Mouse (Mus musculus) limb, embryonic 12.5 days (tissue): ENCODE measurements around the gene Stam2. TPM values are rescaled to one million over a fixed set of nuclear protein-coding genes. Genes with fewer than 3 reads are reported as not detected.

Experiments used
- ATAC-seq: fragments of 200-750 bp; cut with Nextera tagmentation; 2 replicates; pipeline ENCODE4 v1.8.0; 2017; ENCODE audit warnings: low read depth, moderate TSS enrichment; ENCODE audit not compliant: insufficient number of reproducible peaks, insufficient read depth, low FRiP score, low TSS enrichment
- H3K27ac ChIP-seq: fragments of 300-500 bp; sonication (generic); 2 replicates; pipeline ENCODE4 v1.5.1; 2016; ENCODE audit warnings: mild to moderate bottlenecking, moderate library complexity
- H3K27me3 ChIP-seq: fragments of 300-500 bp; sonication (generic); 2 replicates; pipeline ENCODE4 v1.6.1; 2016; ENCODE audit warnings: mild to moderate bottlenecking, moderate library complexity
- H3K36me3 ChIP-seq: fragments of 300-500 bp; sonication (generic); 2 replicates; pipeline ENCODE4 v1.6.1; 2016; ENCODE audit warnings: mild to moderate bottlenecking, moderate library complexity
- H3K4me1 ChIP-seq: fragments of 300-500 bp; sonication (generic); replicated peaks from 2 replicates; pipeline ENCODE4 v1.6.1; 2016
- H3K4me2 ChIP-seq: fragments of 300-500 bp; sonication (generic); 2 replicates; pipeline ENCODE4 v1.6.1; 2016; ENCODE audit warnings: mild to moderate bottlenecking, moderate library complexity
- H3K4me3 ChIP-seq: fragments of 300-500 bp; sonication (generic); replicated peaks from 2 replicates; pipeline ENCODE4 v1.5.1; 2016; ENCODE audit warnings: mild to moderate bottlenecking
- H3K9ac ChIP-seq: fragments of 300-500 bp; sonication (generic); replicated peaks from 2 replicates; pipeline ENCODE4 v1.6.1; 2016; ENCODE audit warnings: mild to moderate bottlenecking, moderate library complexity
- H3K9me3 ChIP-seq: fragments of 300-500 bp; sonication (generic); 2 replicates; pipeline ENCODE4 v1.6.1; 2016; ENCODE audit warnings: mild to moderate bottlenecking, moderate library complexity
- WGBS: fragments of 180-500 bp; shearing (Covaris S2); methylation state at CpG from one replicate; pipeline ENCODE4 v1.1.7; 2016; 5-methylcytosine and 5-hydroxymethylcytosine counted together
- polyA plus RNA-seq: library from polyadenylated mRNA; unstranded; fragments of >200 nt; fragmentation: Nextera tagmentation; extraction: Ambion mirVana; gene quantifications from 2 replicates; pipeline ENCODE4 v1.2.1, GENCODE M21; 2016

Stam2 gene
- polyA plus RNA-seq, 1 experiment from 2014 or later, result 29.6 TPM

- Histone ChIP-seq H3K9me3 (no peaks in the 10 kb centered on the region), H3K4me3 (no peak overlapping the region), H3K27ac (no peak overlapping the region), H3K4me1 (0 out of 2 replicates have a peak, but pooled peaks cover 8% of the 10 kb centered on the region), H3K36me3 (no peaks in the 10 kb centered on the region), H3K9ac (no peak overlapping the region), H3K27me3 (no peaks in the 10 kb centered on the region), H3K4me2 (no peak overlapping the region)
- no peak for ATAC-seq
- 61% methylated on average over 8 of the region's 8 CpGs for WGBS
Observed at GRCm38 (mm10) chr2:52647255-52647998, 94.7 kb downstream of the Stam2 start.

GRCm38 (mm10) chr2:52643657-52644056 is 98.4 kb downstream of the Stam2 start:
- no peak overlapping the region for H3K27ac ChIP-seq
- H3K4me3 ChIP-seq, result no peak overlapping the region
- no peaks in the 10 kb centered on the region for H3K27me3 ChIP-seq
- H3K4me1 ChIP-seq, result 0 out of 2 replicates have a peak, but pooled peaks cover 8% of the 10 kb centered on the region
- no peaks in the 10 kb centered on the region for H3K9me3 ChIP-seq
- no peak overlapping the region for H3K4me2 ChIP-seq
- 53% methylated on average over 6 of the region's 6 CpGs for WGBS
- H3K36me3 ChIP-seq, result no peaks in the 10 kb centered on the region
- no peak overlapping the region for H3K9ac ChIP-seq
- no peak for ATAC-seq

Other genes starting within 250 kb of the Stam2 start
- 0.50 and 0.88 TPM in 2 replicates for gene Cacnb4, start 65.5 kb downstream of the Stam2 start, polyA plus RNA-seq
- gene Fmnl2, start 115.6 kb upstream of the Stam2 start, polyA plus RNA-seq, result 14.4 and 14.7 TPM in 2 replicates